Mouse (Mus musculus) urinary bladder, postnatal 25 days (tissue): ENCODE results near the gene Gramd2.

ENCODE experiments used
- DNase-seq: peaks from one replicate; pipeline ENCODE4 v3.0.0; 2022; ENCODE audit warnings: low spot score

The Gramd2 gene

DNA sequence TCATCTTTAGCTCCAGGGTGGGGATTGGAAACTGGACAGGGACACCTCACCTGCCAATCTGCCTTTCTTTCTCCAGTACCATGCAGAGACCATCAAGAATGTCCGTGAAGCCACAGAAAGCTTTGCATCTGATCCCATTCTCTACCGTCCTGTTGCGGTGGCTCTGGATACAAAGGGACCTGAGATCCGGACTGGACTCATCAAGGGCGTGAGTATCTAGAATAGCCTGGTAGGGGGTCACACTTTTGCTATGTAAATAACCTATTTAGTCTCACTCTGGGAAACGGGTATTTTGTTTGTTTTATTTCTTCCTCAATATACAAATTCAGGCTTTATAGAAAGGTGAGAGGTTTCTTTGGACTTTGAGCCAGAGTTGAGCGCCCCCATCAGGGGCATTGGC lies 11.5 kb upstream of the Gramd2 start:
- no peak for DNase-seq

DNA sequence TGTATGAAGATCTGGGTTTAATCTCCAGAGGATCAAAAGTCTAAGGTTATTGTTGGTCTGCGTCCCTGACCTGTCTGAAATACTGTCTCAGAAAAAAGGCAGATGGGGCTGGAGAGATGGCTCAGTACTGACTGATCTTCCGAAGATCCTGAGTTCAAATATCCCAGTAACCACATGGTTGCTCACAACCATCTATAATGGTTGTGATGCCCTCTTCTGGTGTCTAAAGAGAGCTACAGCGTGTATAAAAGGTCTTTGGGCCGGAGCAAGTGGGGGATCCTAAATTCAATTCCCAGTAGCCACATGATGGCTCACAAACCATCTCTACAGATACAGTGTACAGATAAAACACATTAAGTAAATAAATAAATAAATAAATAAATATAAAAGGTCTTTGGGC lies 10.8 kb upstream of the Gramd2 start:
- no peak for DNase-seq

DNA sequence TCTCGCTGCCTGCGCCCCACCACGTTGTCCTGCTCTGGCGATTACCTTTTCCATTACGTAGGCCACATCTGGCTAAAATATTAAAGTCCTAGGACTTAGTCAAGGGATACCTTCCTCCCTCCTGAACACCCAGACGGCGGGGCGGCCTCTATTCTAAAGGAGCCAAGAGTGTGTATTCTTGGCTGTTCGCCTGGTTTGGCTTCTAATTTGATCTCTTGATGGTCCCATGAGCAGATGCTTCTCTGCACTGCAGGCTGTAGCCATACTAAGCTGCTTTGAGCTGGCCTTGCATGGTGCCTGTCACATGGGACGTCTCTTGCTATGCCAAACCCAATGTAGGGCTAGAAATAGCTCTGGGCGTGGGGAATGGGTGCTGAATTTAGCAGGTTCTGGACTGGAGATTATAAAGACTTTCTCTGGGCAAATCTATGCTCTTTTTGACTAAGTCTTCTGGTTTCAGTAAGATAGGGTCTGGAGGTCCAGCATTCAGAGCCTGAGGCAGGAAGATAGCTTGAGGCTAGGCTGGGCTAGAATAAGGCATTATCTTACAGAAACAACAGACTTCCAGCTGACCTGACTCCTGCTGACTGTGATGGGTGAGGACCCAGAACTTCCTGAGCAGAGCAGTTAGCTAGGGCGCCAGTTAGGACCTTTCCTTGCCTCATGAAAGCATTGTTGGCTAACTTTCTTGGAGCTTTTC lies 7.6 kb upstream of the Gramd2 start:
- no peak for DNase-seq

DNA sequence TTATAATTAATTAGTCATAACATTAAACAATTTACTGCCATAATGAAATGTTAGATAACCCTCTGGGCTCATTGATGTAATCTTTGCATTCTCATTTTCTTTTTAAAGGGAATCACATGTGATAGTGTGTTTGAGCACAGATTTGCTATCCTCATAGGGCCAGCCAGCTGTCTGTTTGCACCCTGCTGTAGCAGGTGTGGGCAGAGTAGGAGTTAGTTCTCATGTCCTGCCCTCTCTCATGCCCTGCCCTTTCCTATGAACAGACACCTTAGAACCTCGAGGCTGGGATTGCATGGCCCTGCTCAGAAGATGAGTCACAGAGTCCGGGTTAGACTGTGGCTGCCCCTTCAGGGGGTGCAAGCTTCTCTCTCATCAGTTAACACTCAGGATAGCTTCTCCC lies 6.5 kb upstream of the Gramd2 start:
- DNase-seq: no peak

DNA sequence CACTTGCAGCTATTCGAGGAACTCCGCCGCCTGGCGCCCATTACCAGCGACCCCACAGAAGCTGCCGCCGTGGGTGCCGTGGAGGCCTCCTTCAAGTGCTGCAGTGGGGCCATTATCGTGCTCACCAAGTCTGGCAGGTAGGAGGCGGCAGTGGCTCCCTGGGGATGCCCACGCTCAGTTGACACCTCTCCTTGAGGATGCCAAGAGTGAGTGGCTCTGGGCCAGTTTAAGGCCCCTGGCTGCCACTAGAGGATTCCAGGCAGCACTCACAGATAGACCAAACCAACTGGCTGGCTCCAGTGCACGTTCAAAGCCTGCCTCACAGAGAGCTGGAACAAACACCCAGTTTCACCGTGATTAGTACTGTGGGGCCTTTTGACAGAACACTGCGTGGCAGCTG lies 4.3 kb upstream of the Gramd2 start:
- DNase-seq: no peak

DNA sequence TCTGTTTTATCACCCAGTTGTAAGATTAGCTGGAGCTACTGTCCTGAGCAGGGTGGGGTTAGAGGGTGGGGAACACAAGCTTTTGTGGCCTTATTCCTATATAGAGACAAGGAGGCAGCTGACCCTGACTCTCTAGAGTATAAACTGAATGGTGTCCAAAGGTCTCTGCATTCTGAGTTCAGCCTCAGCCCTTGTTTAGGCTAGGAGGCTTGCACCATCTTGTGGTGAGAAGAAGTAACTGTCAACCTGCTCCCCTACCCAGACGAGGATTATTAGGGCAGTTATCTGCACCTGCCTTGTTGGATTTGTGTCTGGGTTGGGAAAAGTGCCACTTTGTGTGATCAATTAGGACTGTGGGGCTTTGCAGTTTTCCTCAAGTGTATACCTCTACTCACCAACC lies 1.6 kb upstream of the Gramd2 start:
- no peak for DNase-seq

DNA sequence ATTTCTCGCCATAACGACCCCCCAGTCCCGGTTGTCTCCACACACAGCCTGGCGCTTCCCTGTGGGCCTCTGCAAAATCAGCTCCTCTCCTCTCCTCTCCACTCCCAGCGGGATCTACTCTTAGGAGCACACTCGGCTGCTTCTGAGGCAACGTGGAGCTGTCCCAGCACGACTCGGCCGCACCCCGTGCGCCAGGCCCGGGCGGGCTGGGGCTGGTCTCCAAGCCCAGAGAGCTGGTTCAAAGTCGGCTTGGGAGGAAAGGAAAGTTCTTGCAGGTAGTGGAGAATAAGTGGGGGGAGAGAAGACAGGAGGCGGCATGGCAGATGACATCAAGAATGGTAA lies 561 bp downstream of the Gramd2 start:
- DNase-seq: peak; percentile 40

DNA sequence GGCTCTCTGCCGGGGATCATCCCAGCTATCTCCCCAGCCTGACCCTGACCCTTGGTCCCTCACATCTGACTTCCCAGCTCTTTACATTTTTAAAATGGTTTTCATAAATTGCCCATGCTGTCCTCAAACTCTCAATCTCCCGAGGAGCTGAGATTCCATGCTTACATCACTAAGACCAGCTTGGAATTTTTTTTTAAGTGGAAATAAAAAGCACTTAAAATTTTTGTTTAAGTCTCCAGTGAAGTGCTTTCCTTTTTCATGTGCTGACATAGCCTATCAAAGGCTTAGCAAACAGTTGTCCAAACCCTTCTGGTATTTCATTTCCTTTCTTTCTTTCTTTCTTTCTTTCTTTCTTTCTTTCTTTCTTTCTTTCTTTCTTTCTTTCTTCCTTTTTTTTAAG lies 4.1 kb downstream of the Gramd2 start:
- DNase-seq: no peak

DNA sequence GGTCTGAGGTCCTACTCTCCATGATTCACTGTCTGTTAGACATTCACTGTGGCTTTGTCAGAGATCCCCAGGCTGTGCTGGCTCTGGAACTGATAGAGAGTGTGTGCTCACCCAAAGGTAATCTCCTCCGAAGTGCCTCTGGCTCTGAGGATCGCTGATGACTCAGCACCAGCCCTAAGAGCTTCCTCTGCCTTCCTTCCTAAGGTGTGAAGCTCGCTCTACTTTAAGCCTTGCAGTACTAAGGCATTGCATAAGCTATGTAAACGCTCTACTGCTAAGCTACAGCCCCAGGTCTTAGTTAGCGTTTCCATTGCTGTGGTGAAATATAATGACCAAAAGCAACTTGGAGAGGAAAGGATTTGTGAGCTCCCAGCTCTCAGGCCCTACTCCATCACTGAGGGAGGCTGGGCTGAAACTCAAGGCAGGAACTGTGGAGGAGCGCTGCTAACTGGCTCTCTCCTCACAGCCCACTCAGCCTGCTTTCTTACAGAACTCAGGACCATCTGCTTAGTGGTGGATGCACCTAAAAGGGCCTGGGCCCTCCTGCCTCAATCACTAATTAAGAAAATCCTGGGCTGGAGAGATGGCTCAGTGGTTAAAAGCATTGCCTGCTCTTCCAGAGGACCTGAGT lies 7.6 kb downstream of the Gramd2 start:
- DNase-seq: no peak

DNA sequence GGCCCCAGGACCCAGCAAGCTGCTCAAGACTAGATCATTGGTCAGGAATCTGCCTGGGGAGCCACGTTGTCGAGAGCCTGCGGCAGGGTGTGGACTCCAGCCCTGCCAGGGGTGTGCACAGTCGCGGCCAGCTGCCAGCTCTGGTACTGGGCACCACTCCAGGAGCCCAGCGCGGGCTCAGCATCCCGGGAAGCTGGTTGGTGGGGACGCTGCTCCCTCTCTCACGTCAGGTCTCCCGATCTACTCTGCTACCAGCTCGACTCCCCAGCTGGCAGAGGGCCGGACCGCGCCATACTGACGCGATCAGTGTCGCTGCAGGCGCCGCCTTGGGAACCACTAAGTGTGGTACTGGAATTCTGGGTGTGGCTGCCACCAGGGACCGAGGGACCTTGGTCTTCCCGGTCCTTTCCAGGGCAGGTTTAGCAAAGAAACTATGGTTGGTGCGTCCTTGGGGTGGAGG lies 11.7 kb downstream of the Gramd2 start:
- peak; percentile 76 for DNase-seq

DNA sequence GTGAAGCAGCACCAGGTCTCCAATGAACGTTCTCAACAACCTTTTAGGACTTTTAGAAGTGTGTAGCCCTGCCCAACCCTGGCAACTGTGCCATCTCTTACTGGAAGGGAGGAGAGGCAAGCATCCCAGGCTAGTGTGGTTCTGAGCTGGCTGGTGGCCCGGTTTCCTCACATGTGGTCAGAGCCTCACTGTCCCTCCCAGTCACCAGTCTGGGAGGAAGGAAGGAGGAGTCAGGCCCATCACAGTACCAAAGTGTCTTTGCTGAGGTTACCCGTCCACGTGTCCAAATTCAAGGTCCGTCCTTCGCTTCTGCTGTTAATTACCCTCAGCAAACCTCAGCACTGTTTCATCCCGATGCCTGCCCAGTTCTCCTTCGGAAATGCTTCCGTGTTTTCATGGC lies 12.2 kb downstream of the Gramd2 start:
- DNase-seq: peak; percentile 41

DNA sequence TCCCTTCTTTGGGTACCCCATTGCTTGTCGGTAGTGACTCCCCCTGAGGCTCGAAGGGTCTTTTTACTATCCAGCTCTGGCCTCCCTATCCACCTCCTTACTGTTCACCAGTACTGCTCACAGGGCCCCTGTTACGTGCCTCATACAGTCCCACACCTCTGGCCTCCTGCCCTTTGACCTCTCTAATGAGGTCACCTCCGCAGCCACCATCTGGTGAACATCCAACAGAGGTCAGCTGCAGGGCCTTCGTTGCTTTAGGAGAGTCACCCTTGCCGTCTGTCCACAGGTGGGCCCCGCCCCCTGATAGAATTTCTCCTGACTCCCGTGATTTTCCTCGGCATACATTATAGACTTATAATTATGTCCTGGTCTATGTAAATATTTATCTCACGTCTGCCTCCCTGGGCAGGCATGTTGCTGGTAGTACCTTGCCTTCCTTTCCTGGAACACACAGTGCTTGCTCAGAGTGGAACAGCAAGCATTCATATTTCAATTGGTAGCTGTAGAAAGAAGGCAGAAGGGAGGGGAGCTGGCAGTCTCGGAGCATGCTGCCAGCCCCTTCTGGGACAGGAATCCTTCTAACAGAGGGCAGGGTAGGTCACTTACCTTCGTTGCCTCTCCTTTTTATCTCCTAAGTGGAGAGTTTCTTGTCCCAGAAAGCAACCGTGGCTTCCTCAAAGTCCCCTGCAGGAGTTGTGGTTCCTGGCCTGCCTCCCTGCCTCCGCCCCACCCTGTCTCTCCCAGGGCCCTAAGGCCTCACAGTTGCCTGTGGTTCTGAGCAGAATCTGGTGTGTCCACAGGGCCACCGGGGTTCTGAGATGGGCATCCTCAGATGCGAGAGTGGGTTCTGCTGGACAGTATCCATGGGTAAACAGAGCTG lies 14.9 kb downstream of the Gramd2 start:
- DNase-seq: no peak

DNA sequence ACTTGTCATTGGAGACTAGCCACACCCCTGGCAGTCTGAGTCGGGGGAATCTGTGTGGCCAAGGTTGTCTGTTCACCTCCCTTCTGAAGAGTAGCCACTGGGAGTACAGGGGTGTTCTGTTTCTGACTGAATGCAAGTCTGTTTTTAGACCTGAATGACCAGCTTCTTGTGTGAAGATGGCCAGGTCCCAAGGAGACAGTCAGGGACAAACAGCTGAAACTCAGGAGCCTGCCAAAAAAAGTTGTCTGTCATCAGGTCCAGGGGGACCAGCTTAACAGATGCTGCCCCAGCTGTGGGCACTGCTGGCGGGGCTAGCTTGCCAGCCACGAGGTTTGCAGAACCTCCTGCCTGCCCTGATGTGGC lies 15.5 kb downstream of the Gramd2 start:
- DNase-seq: no peak

DNA sequence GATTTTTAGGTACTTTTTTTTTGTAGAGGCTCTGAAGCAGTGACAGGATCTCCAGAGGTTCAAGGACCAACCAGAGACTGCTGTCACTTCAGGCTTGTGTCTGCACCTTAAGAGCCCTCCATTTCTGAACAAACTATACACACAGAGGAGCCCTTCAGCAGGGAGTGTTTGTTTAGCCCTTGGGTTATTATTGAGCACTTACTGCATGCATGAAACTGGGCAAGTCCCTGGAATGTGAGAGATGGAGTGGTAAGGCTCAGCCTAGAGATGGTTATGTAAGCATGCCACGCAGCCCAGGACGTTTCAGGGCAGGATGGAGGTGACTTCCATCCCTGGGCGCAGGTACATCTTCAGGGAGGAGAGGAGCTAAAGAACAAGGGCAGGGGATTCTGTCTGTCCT lies 16.4 kb downstream of the Gramd2 start:
- no peak for DNase-seq

DNA sequence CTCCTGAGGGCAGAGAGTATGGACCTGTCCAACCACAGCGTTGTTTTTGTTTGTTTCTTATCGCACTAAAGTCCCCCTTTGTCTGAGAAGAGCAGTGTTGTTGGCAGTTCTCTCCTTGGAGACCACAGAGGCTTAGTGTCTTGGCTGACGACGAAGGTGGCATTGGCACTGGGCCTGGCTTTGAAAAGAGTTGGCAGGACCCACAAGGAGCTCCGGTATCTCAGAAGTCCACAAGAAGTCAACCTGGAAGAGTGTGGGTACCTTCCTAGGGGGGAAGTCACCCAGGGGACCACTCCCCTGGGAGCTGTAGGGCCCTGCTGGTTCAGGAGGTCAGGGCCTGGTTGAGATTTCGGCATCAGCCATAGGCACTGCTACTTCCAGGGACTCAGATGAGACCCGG lies 21.1 kb downstream of the Gramd2 start:
- no peak for DNase-seq

DNA sequence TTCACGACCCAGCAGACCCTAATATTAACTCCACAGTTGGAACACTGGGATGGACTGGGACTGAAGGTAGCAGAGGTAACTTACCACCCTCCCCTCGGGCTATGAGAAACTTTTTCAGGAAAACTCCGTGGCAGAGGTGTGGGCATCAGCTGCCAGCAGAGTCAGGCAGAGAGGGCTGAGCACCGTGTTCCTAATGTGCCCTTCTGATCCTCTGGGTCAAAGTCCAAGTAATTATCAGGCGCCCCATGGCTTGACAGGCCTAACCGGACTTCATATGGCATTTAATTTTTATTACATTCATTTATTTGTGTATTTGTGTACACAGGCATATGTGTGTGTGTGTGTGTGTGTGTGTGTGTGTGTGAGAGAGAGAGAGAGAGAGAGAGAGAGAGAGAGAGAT lies 23.2 kb downstream of the Gramd2 start:
- no peak for DNase-seq

DNA sequence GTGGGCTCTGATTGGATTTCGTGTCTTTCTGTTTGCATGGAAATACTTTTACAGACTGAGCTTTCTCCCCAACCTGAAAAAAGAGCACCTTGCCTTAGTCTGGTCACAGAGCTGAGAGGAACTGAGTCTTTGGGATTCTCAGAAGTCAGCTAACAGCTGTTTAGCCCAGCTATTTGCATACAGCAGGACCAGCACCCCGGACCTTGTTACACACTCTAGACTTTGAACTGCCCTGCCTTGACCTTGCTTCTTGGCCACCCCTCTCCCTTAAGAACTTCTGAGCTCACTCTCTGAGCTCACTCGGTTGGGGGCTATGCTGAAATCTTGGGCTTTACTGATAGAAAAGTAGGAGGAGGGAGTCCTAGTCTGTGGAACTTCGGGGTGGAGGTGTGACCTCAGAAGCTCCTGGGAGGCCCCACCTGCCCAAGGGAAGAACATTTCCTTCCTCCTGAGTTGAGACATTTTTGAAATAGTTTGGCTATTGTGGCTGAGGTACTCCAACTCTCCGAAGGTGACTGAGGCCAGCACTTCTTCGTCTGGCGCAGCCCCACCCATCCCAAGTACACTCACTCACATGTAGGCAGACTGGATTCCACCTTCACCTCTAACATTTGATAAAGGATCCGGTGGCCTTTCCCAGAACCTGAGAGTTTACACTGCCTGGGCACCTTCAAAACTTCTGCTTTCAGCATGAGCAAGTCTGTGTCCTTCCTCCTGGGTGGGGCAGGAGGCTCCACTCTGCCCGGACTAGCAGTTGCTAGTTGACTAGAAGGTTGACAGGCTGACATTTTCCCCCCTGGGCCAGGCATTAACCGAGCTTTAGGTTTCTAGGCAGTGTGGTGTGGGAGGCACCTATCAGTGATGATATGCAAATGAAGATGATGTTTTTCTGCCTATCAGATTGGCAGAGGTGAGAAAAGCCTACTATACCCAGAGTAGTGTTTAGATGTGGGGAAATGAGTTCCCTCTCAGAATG lies 27.2 kb downstream of the Gramd2 start:
- no peak for DNase-seq

DNA sequence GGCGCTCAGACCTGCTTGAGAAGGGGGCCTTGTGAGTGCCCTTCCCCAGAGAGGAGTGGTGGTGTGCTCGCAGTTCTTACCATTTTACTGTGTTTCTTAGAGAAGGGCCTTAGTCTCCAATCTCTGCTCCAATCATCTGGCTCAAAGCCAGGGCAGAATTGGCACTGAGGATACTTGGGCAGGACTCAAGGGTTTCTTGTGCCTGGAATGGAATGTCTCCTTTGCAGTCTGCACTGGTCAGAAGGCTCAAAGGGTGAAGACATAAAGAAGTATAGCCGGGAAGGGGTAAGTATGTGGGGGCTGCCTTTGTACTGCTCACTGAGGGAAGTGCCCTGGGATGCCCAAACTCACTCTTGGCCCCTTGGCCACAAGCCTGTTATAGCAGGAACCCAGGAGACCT lies 29.3 kb downstream of the Gramd2 start:
- DNase-seq: no peak

DNA sequence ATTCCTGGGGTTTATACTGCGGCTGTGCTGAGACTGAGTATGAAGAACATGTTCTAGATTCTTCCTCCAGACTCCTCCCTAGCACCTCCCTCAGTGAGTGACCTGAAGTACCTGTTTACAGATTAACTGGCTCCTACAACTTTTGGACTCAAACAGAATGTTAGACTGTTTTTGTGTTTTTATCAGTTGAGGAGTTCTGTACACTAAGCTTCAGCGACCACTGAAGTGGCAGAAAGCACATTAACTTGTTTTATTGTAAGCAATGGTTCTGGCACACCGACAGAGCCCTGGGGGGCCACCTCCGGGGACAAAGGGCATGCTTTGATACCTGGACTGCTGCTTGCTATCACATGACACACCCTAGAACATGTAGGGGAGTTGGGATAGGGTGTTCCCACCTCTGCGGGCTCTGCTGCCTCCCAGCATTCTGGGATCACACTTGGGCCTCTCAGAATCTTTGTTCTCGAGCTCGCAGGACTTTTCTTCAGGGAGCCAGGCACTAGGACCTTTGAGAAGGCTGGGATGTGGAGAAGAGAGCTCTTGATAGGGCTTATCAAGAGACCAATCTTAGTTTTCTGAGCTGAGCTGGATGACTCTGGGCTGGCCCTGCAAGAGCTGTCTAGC lies 36.4 kb downstream of the Gramd2 start:
- DNase-seq: no peak

DNA sequence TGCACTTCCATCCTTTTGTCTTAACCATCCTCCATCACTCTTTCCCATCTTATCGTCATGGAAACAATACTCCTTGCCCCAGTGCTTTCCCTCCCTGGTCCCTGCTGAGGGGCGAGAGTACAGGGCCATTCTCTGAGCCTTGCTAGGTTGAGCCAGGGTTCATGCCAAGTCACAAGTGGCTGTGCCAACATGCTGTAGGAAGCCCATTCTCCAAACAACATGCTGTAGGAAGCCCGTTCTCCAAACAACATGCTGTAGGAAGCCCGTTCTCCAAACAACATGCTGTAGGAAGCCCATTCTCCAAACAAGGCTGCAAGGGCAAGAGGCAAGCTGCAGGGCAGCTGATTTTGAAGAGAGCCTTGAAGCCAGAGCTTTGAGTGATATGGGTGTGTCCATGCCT lies 38.3 kb downstream of the Gramd2 start:
- no peak for DNase-seq

DNA sequence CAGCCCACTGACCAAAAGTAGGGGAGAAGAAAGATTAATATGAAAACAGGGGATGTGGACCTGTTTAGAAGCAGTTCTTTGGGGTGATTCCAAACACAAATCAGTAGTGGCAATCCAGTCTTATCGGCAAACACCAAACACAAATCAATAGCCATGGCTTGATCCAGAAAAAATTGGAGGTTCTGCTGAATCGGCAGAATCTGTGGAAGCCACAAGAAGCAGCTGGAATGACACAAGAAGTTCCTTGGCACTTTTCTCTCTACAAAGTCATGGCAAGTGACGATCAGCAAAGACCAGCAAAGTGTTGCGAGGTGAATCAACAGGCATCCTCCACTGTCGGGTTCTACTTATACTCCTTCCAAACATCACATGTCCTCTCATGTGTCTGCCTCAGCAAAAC lies 41.2 kb downstream of the Gramd2 start:
- no peak for DNase-seq
